Mouse (Mus musculus): Measurements from ENCODE around the gene Pitpnm2.

The Pitpnm2 gene

GRCm38 (mm10) chr5:124205211-124205610, 44.3 kb downstream of the Pitpnm2 start:
- in situ Hi-C loops (cut with MboI; ENCODE audit: unreplicated experiment in 2 of 2) = no loop called here

GRCm38 (mm10) chr5:124204127-124204794, 45.3 kb downstream of the Pitpnm2 start:
- in situ Hi-C loops (cut with MboI; ENCODE audit: unreplicated experiment in 2 of 2) = no loop called here

- in situ Hi-C loops (cut with MboI; ENCODE audit: unreplicated experiment in 2 of 2) = no loop called here
Observed at GRCm38 (mm10) chr5:124203251-124203650, 46.3 kb downstream of the Pitpnm2 start.

DNA sequence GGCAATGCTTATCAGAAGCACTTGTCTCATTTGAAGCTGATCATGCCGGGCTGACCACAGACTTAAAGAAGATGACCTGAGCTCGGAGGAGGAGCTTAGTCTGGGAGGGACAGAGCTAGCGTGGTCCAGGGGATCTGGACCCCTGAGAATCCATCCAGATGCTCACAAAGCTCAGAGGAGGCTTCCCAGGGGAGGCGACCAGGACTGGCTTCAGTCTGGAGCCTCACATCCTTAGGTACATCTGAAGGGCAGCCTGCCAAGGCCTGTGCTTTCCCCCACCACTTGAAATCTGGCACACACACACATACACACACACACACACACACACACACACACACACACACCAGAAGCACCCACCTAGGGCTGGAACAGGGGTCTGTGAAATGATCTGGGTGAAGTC, 47.5 kb downstream of the Pitpnm2 start:
- in situ Hi-C loops (cut with MboI; ENCODE audit: unreplicated experiment in 2 of 2) = no loop called here

GRCm38 (mm10) chr5:124201564-124201963, 48.0 kb downstream of the Pitpnm2 start:
- in situ Hi-C loops (cut with MboI; ENCODE audit: unreplicated experiment in 2 of 2) = no loop called here

DNA sequence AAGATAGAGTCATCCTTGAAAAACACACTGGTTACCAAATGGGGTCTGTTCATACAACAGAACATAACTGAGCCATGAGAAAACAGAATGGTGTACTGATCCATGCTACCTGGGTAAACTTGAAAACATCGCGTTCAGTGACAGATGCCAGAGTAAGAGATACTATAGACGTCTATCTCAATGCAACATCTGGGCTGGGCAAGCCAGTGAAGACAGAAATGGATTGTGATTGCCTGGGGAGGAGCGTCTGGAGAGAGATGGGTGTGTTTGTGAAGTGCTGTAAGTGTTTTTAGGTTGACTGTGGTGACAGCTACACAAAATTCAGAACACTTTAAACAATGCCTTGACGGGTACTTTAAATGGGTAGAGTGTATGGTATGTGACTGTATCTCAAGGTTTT, 48.7 kb downstream of the Pitpnm2 start:
- in situ Hi-C loops (cut with MboI; ENCODE audit: unreplicated experiment in 2 of 2) = no loop called here

- in situ Hi-C loops (cut with MboI; ENCODE audit: unreplicated experiment in 2 of 2) = no loop called here
Observed at GRCm38 (mm10) chr5:124199168-124199567, 50.4 kb downstream of the Pitpnm2 start.

- in situ Hi-C loops (cut with MboI; ENCODE audit: unreplicated experiment in 2 of 2) = no loop called here
Observed at GRCm38 (mm10) chr5:124198473-124198872, 51.1 kb downstream of the Pitpnm2 start.

DNA sequence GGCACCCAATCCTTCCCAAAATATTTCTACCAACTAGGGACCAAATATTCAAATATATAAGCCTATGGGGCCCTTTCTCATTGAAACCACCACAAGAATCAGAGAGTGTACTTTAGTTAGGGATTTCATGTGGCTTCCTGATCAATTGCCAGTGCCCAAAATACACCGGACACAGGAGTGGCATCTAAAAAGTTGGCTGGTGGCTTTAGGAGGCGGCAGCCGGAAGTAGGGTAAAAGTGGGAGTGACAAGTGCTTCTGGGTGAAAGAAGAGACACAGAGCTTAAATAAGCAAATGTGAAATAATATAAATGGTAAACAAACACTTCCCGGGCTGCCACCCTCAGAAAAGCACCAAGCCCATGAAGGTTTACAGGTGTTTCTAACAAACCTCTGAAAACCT, 53.5 kb downstream of the Pitpnm2 start:
- in situ Hi-C loops (cut with MboI; ENCODE audit: unreplicated experiment in 2 of 2) = no loop called here

GRCm38 (mm10) chr5:124194386-124195084, 55.0 kb downstream of the Pitpnm2 start:
- in situ Hi-C loops (cut with MboI; ENCODE audit: unreplicated experiment in 2 of 2) = no loop called here

- in situ Hi-C loops (cut with MboI; ENCODE audit: unreplicated experiment in 2 of 2) = no loop called here
Observed at GRCm38 (mm10) chr5:124193286-124194112, 56.1 kb downstream of the Pitpnm2 start.

GRCm38 (mm10) chr5:124192726-124193285, 56.8 kb downstream of the Pitpnm2 start:
- in situ Hi-C loops (cut with MboI; ENCODE audit: unreplicated experiment in 2 of 2) = no loop called here

GRCm38 (mm10) chr5:124192251-124192710, 57.3 kb downstream of the Pitpnm2 start:
- in situ Hi-C loops (cut with MboI; ENCODE audit: unreplicated experiment in 2 of 2) = no loop called here

DNA sequence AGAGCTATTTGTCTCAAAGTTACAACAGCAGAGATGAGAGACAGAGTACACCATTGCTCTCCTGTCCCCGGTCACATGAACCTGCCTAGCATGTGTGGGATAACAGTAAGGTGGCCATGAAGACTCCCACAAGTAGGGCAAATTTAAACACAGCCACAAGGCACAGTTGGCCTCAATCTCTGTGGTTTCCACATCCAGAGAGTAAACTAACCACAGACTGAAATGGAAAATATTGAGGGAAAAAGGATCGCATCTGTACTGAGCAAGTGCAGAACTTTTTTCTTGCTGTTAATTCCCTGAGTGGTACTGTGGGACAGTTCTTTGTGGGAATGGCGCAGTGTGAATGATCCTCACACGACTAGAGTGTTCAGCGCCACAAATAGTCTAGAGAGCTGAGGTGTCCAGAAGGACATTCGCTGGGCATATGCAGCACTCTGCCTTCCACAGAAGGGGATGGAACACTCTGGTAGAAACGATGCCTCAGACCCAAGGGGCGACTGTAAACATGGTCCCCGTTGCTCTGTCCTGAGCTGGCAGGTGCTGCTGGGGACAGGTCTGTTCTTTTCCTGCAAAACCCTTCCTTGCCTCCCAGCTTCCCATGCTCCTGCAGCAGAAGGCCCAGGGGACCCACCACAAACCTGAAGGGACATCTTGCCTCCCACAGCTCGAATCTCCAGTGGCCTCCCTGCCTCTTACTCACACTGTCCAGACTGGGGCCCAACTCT, 59.3 kb downstream of the Pitpnm2 start:
- in situ Hi-C loops (cut with MboI; ENCODE audit: unreplicated experiment in 2 of 2) = no loop called here

DNA sequence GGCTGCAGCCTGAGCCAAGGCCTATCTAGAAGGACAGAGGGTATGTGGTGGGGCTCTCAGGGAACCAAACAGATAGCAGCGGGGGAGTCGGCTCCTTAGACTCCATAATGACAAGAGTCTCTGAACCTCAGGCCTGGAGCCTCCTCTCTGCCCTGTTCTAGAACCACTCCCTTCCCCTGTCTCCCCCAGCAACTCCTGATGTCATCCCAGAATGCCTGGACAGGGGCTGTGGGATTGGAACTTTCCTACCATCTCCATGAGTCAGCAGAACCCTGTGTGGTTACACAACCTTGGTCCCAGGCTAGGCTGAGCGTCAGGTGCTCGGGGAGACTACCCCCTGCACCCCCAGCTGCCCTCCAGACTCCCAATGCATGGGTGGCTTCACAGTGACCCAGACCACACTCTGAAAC, 60.0 kb downstream of the Pitpnm2 start:
- in situ Hi-C loops (cut with MboI; ENCODE audit: unreplicated experiment in 2 of 2) = no loop called here

DNA sequence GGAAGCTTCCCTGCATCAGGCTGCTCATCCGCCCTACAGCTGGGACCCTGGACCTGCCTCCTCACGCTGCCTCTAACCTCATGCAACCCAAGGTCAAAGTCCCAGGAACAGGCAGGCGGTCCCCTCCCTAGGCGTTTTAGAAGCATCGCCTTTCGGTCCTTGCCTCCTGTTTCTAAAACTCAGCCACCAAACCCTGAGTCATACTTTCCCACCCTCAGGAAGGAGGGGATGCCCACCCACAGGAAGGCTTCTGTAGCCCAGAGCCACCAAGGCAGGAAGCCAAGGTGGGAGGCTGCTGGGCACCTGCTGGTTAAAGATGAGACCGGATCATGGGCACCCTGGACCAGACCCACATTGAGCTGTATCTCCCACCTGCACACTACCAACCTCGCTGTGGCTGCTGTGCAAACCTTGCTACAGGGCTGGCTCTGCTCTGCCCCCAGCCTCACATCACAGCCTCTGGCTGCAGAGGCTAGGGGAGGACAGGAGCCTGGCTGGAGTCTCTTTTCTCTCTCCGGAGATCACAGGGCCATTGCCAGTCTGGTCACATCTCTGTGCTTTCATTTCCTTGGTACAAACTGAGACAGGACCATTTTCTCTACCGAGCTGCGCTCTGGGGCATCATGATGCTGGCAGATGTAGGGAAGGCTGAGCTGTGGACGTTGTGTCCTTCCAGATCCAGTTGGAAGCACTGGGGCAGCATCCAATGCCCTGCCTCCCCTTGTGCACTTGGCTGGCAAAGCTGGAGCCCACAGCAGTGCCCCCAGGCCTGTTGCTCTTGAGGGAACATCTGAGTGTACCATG, 61.9 kb downstream of the Pitpnm2 start:
- in situ Hi-C loops (cut with MboI; ENCODE audit: unreplicated experiment in 2 of 2) = no loop called here

GRCm38 (mm10) chr5:124186981-124187507, 62.5 kb downstream of the Pitpnm2 start:
- in situ Hi-C loops (cut with MboI; ENCODE audit: unreplicated experiment in 2 of 2) = no loop called here

DNA sequence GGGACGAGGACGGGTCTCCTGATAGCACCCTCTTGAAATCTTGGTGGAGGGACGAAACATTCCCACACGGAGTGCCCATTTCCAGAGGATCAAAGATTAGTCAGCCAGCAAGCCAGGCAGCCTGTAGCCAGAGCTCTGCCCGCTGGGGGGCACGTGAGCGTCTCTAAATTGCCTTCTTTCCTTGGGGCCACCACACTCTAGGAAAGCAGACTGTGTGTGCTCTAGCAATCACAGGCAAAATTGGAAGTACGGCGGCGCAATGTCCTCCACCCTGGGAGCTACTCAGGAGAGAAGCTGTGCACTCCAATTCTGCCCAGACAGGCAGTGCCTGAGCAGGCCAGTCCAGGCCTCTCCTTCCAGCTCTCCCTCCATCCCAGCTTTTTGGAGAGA, 63.1 kb downstream of the Pitpnm2 start:
- in situ Hi-C loops (cut with MboI; ENCODE audit: unreplicated experiment in 2 of 2) = no loop called here

- in situ Hi-C loops (cut with MboI; ENCODE audit: unreplicated experiment in 2 of 2) = no loop called here
Observed at GRCm38 (mm10) chr5:124185706-124186464, 63.7 kb downstream of the Pitpnm2 start.

Data from v-Abl transformed pro-B cells (cell line).